Mouse (Mus musculus): ENCODE results near the gene Gm6205.
"Not testable (repeated sequence)": the region's sequence is repeated elsewhere in the genome, so short reads cannot be mapped to it uniquely, and the experiment has no call there.

- TF ChIP-seq CTCF (IDR thresholded peaks at IDR 0.05; ENCODE audit: control insufficient read depth, insufficient read depth, insufficient replicate concordance, low read depth, low read length); POLR2A (IDR thresholded peaks at IDR 0.05; ENCODE audit: control insufficient read depth, low read depth, low read length): not testable (repeated sequence)
These were observed at the start of gene Gm6205 for GRCm38 (mm10) chr5:94648082-94648481.
